Mouse (Mus musculus) ovary, postnatal 14 days (tissue): ENCODE measurements around the gene Zbtb34.

Source experiments
- DNase-seq: peaks from one replicate; pipeline ENCODE4 v3.0.0; 2022; ENCODE audit warnings: low spot score

Gene Zbtb34

DNA sequence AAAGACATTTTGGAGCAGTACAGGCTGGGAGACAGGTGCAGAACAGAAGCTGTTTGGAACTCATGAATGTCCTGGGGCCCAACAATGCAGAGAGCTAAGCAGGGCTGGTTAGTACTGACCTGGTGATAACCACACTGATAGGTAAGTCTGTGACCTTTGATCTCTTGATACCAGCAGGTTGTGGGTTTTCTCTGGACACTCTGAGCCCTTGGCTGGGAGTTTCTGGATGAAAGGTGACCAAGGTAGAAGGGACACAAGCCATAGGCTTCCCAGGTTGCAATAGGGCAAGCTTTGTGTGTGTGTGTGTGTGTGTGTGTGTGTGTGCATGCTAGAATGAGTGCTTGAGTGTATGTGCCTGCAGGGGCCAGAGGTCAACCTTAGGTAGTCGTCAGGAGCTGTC is 15.7 kb upstream of the Zbtb34 start:
- no peak for DNase-seq

GRCm38 (mm10) chr2:33445741-33446140 is 14.6 kb upstream of the Zbtb34 start:
- no peak for DNase-seq

- no peak for DNase-seq
Observed at GRCm38 (mm10) chr2:33444862-33445261, 13.7 kb upstream of the Zbtb34 start.

- peak; percentile 68 for DNase-seq
Observed at GRCm38 (mm10) chr2:33444358-33444757, 13.2 kb upstream of the Zbtb34 start.

- no peak for DNase-seq
Observed at GRCm38 (mm10) chr2:33442701-33443100, 11.6 kb upstream of the Zbtb34 start.

- DNase-seq = no peak
Observed at GRCm38 (mm10) chr2:33440893-33441292, 9.8 kb upstream of the Zbtb34 start.

- DNase-seq = no peak
Observed at GRCm38 (mm10) chr2:33439980-33440670, 9.0 kb upstream of the Zbtb34 start.

DNA sequence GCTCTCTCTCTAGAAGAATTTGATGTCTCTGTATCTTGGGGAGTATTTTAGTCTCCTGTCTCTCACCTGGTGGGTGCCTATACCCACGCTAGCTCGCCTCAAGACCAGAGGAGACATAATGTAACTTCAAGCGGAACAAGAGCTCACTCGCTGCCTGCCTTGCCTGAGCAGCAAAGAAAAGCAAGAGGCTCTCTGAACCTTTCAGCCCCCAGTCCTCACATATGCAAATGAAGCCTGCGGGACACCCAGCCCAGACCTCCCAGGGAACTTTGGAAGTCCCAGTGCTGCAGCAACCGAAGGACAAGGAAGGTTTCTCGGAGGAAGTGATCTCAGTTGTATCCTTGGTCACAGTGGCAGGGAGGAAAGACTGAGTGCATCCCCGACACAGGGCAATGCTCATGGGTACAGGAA is 8.4 kb upstream of the Zbtb34 start:
- no peak for DNase-seq

- DNase-seq = no peak
Observed at GRCm38 (mm10) chr2:33438377-33438776, 7.3 kb upstream of the Zbtb34 start.

DNA sequence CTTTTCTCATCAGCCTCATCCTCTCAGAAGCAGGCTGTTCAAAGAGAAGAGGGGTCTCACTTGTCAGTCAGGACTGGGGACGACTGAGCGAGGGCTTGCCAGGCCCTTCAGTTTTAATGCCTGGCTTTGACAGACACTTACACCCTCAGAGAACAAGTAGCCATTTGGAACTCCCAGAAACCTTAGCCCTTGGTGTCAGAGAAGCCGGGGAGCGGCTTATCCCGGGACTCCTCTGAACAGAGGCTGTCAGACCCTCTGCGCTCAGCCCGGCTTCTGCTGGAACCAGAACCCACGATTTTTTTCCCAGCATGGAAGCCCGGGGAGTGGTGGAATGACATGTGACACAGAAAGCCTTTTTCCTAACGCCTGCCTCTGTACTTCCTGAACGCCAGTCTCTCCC is 6.1 kb upstream of the Zbtb34 start:
- no peak for DNase-seq

DNA sequence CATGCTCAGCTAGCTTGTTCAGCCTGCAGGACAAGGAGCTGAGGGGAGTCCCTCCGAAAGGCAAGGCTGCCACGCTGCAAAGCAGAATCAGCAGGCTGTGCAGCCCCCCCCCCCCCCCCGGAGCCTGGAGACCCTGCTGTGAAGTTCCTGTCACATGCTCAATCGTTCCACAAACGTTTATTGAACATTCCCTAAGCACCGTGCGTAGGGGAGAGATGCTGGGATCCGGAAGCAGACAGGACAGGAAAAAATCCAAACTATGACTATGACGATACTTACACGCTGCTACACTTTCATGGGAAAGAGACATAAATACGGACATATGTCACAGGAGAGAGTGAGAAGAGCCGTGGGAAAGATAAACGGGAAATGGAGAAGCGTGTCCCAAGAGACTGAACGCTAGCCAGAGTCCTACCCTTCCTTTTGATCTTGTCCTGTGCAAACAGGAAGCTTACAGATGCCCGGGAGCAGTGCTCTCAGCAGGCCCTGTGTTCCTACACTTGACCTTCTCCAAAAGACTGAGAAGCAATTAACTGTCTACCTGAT is 5.0 kb upstream of the Zbtb34 start:
- DNase-seq = no peak

- no peak for DNase-seq
Observed at GRCm38 (mm10) chr2:33435036-33435650, 4.0 kb upstream of the Zbtb34 start.

DNA sequence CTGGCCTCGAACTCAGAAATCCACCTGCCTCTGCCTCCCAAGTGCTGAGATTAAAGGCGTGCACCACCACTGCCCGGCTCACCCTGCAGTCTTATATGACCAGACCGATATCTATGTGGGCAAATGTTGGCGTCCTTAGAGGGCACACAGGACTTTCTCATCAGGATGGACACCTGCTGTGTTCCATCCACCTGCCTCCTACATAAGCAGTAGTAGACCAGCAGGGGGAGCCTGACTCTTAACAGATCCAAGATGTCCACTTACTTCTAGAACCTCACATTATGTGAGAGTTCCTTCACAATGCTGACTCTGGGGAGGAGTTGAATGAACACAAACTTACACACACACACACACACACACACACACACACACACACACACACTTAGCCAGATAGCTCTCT is 1.8 kb upstream of the Zbtb34 start:
- DNase-seq = no peak

- no peak for DNase-seq
Observed at GRCm38 (mm10) chr2:33430081-33430770, 898 bp downstream of the Zbtb34 start.

GRCm38 (mm10) chr2:33429339-33429738 is 1.8 kb downstream of the Zbtb34 start:
- no peak for DNase-seq

- no peak for DNase-seq
Observed at GRCm38 (mm10) chr2:33426640-33427398, 4.3 kb downstream of the Zbtb34 start.

GRCm38 (mm10) chr2:33417454-33417853 is 13.7 kb downstream of the Zbtb34 start:
- DNase-seq = no peak

- DNase-seq = no peak
Observed at GRCm38 (mm10) chr2:33414019-33414418, 17.1 kb downstream of the Zbtb34 start.

- DNase-seq = no peak
Observed at GRCm38 (mm10) chr2:33412111-33412510, 19.0 kb downstream of the Zbtb34 start.

- no peak for DNase-seq
Observed at GRCm38 (mm10) chr2:33403511-33404003, 27.6 kb downstream of the Zbtb34 start.

- no peak for DNase-seq
Observed at GRCm38 (mm10) chr2:33402638-33403037, 28.5 kb downstream of the Zbtb34 start.

- DNase-seq = peak; percentile 49
Observed at GRCm38 (mm10) chr2:33402236-33402635, 28.9 kb downstream of the Zbtb34 start.
